Mouse (Mus musculus): ENCODE measurements around the gene Thumpd3. TPM values are rescaled to one million over a fixed set of nuclear protein-coding genes. Genes with fewer than 3 reads are reported as not detected.

Thumpd3 gene
- polyA plus RNA-seq, 2 experiments from 2014 or later: 76.7 to 104 TPM

- ATAC-seq: no peak
Observed at GRCm38 (mm10) chr6:113079492-113079891, 33.5 kb downstream of the Thumpd3 start.

- ATAC-seq: no peak
Observed at GRCm38 (mm10) chr6:113082229-113082628, 36.2 kb downstream of the Thumpd3 start.

GRCm38 (mm10) chr6:113084590-113084989 is 38.6 kb downstream of the Thumpd3 start:
- no peak for ATAC-seq

- ATAC-seq: no peak
Observed at GRCm38 (mm10) chr6:113093206-113093605, 47.2 kb downstream of the Thumpd3 start.

- ATAC-seq: no peak
Observed at GRCm38 (mm10) chr6:113095547-113095946, 49.5 kb downstream of the Thumpd3 start.

GRCm38 (mm10) chr6:113097662-113098061 is 51.6 kb downstream of the Thumpd3 start:
- ATAC-seq: no peak

- peak; percentile 55 for ATAC-seq
Observed at GRCm38 (mm10) chr6:113099640-113100289, 53.7 kb downstream of the Thumpd3 start.

- no peak for ATAC-seq
Observed at GRCm38 (mm10) chr6:113102541-113102940, 56.5 kb downstream of the Thumpd3 start.

- ATAC-seq: peak; percentile 75
Observed at GRCm38 (mm10) chr6:113103765-113104164, 57.7 kb downstream of the Thumpd3 start.

GRCm38 (mm10) chr6:113109378-113109777 is 63.4 kb downstream of the Thumpd3 start:
- no peak for ATAC-seq

- ATAC-seq: no peak
Observed at GRCm38 (mm10) chr6:113109956-113110355, 63.9 kb downstream of the Thumpd3 start.

Other genes with a start within 250 kb of the Thumpd3 start
- under 1 TPM; 0.44 to 0.67 TPM for gene Srgap3, start 99.0 kb upstream of the Thumpd3 start, polyA plus RNA-seq (2017; shearing (Covaris generic))
- 10 to 100 TPM; 31.9 to 37.2 TPM for gene Setd5, start 31.1 kb downstream of the Thumpd3 start, polyA plus RNA-seq (2017; shearing (Covaris generic))
- under 1 TPM in 1 of 2 experiments, not detected in 1; 0.90 TPM for gene Lhfpl4, start 149.2 kb downstream of the Thumpd3 start, polyA plus RNA-seq (2017; shearing (Covaris generic))
- 10 to 100 TPM; 20.6 to 25.6 TPM for gene Mtmr14, start 191.6 kb downstream of the Thumpd3 start, polyA plus RNA-seq (2017; shearing (Covaris generic))
- gene Cpne9, start 236.1 kb downstream of the Thumpd3 start, polyA plus RNA-seq (2017; shearing (Covaris generic)): under 1 TPM; 0.23 to 0.28 TPM

Data from CD4-positive, CD25-positive, alpha-beta regulatory T cell, adult 4 months (primary cell).